Mouse (Mus musculus): Measurements from ENCODE around the gene Tub.

- no peak for TF ChIP-seq CTCF (IDR thresholded peaks at IDR 0.05; ENCODE audit: borderline replicate concordance, insufficient read depth, low read length)
- no peak for TF ChIP-seq POLR2A (IDR thresholded peaks at IDR 0.05; ENCODE audit: low read depth, low read length)
These were observed 122.2 kb downstream of the Tub start for GRCm38 (mm10) chr7:109072326-109072725.

Measured in embryonic fibroblast, embryonic 13.5 days (primary cell).